Mouse (Mus musculus) cortical plate, adult 2 months (tissue): ENCODE data around the gene Smim6.

ENCODE experiments used
- CTCF ChIP-seq: fragments of 200-500 bp; IDR thresholded peaks from 2 replicates; pipeline ENCODE4 v1.5.1; 2011; ENCODE audit warnings: mild to moderate bottlenecking, control low read depth, low read length; ENCODE audit not compliant: insufficient read depth; ENCODE audit errors: extremely low read depth
- POLR2A ChIP-seq: fragments of 200-500 bp; IDR thresholded peaks from 2 replicates; pipeline ENCODE4 v1.6.1; 2011; ENCODE audit warnings: mild to moderate bottlenecking, low read length, control low read depth; ENCODE audit not compliant: insufficient read depth; ENCODE audit errors: extremely low read depth

DNA sequence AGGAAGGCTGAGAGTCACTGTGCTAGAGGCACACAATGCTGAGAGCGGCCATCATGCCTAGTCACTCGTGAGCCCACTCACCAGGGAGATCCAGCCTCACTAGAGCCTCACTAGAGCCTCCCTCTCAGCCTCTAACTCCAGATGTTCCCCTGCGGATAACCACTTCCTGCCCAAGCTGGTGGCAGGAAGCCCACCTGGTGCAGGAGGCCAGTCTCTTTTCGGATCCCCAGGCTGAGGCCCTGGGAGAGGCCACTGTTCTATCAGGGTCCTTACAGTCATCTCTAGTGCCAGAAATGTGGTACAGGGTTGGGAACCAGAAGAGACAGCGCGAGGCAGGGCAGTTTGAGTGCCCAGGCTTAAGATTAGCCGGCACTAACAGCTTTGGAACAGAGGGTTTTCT is 13.4 kb upstream of the Smim6 start:
- TF ChIP-seq CTCF, result no peak
- TF ChIP-seq POLR2A, result no peak
